Mouse (Mus musculus) 3T3-L1 (cell line): ENCODE results near the gene Lfng.

Experiments used
- DNase-seq: peaks from one replicate; pipeline ENCODE4 v3.0.0-alpha.2; 2015; ENCODE audit warnings: low read depth, low spot score

Lfng gene

GRCm38 (mm10) chr5:140589082-140589774 is 17.9 kb upstream of the Lfng start:
- no peak for DNase-seq

GRCm38 (mm10) chr5:140594846-140595245 is 12.3 kb upstream of the Lfng start:
- DNase-seq, result no peak

DNA sequence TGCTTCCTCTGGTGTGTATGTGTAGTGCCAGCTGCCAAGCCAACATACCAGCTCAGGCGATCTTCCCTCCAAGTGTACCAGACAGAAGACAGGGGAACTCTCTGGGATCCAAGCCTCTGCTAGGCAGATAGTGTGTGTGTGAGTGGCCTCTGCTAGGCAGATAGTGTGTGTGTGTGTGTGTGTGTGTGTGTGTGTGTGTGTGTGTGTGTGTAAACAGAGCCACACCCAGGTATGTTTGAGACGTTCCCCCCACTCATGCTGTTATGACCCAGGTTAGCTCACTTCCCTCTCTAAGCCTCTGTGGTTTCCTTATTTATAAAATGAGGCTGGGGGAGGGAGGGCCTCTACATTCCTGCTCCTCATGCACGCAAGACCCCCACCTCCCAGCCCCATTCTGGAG is 10.7 kb upstream of the Lfng start:
- no peak for DNase-seq

- DNase-seq, result no peak
Observed at GRCm38 (mm10) chr5:140596927-140597588, 10.1 kb upstream of the Lfng start.

GRCm38 (mm10) chr5:140597787-140598186 is 9.3 kb upstream of the Lfng start:
- no peak for DNase-seq

GRCm38 (mm10) chr5:140599939-140600338 is 7.2 kb upstream of the Lfng start:
- DNase-seq, result no peak

DNA sequence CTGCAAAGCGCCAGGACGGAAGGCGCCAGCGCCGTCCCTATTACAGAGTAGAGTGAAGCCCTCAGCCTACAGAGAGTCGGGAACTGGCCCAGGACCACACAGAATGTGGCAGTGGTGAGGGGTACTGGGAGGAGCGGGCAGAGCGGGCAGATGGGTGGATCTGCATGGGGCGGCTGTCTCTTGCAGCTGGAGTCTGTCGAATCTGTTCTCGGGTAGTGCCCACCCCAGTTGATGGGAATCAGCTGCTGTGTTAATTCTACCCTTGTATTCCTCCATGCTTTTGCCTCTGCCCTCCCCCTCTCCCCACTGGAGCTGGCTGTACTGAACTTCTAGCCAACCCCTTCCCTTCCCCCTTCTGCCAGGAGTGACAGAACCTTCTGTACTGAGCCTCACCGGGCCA is 5.4 kb upstream of the Lfng start:
- no peak for DNase-seq

- DNase-seq, result no peak
Observed at GRCm38 (mm10) chr5:140602540-140602939, 4.6 kb upstream of the Lfng start.

DNA sequence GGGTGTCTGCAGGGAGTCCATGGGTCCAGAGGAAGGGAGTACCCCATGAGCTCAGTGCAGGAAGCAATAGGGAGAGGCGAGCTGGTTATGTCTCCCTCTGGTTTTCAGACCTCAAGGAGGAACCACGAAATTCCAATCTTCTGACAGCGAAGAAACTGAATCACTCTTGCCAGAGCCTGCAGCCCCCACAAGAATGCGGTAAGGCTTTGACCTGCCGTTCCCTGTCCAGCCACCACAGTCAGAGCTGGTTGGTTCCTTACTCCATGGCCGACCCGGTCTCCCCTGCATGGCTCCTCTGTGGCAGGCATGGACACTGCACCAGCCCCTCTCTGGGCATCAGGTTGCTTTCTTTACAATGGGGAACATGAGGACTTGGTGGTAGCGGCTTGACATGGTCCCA is 2.7 kb upstream of the Lfng start:
- peak; percentile 98 for DNase-seq

GRCm38 (mm10) chr5:140605228-140605627 is 1.9 kb upstream of the Lfng start:
- peak; percentile 40 for DNase-seq

GRCm38 (mm10) chr5:140606386-140606785 is 734 bp upstream of the Lfng start:
- DNase-seq, result no peak

DNA sequence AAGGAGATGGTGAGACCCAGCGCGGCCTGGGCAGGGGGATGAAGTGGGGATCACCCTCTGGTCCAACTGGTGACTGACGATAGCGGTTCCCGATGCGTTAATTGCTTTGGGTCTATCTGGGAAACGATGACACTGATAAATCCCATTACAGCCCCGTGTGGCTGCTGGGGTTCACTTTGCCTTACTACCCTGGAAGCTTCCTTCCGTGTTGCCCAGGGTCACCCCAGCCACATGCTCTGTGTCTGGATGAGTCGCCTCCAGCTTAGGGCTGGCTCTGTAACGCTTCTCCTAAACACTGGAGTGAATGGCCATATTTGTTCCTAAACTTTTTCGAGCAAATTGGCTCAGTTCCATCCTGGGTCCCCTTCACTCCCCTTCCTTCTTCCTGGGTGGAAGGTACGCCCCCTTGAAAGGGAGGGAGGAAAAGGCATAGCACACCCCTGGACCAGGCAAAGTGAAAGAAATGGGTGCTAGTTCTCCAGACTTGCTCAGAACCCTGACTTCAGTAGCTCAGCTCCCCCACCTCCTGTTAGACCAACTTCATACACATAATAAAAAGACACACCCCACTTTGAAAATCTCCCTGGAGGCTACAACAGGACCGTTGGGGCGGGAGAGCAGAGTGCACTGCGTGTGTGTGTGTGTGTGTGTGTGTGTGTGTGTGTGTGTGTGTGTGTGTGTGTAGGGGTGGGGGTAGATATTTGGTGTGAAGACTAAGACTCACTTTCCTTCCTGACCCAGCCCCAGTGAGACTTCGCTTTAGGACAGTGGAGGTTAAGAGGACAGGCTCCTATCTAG is 915 bp downstream of the Lfng start:
- DNase-seq, result peak; percentile 75

DNA sequence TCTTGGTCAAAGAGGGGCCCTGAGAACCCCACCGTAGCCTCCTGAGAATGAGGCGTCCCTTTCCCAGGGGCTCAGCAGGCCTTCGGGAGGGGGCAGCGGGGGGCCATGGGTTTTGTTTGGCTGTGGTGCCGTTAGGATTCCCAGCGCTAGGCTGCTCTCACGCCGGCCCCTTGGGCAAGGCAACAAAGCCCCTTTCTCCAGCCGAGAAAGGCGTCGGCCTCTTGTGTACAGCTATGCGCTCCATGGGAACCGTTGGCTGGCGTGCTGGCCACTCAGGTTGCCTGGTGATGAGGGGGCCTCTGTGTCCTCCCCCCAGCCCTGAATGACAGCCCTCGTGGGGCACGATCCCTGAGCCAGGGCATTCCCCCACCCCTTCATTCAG is 1.5 kb downstream of the Lfng start:
- peak; percentile 49 for DNase-seq

DNA sequence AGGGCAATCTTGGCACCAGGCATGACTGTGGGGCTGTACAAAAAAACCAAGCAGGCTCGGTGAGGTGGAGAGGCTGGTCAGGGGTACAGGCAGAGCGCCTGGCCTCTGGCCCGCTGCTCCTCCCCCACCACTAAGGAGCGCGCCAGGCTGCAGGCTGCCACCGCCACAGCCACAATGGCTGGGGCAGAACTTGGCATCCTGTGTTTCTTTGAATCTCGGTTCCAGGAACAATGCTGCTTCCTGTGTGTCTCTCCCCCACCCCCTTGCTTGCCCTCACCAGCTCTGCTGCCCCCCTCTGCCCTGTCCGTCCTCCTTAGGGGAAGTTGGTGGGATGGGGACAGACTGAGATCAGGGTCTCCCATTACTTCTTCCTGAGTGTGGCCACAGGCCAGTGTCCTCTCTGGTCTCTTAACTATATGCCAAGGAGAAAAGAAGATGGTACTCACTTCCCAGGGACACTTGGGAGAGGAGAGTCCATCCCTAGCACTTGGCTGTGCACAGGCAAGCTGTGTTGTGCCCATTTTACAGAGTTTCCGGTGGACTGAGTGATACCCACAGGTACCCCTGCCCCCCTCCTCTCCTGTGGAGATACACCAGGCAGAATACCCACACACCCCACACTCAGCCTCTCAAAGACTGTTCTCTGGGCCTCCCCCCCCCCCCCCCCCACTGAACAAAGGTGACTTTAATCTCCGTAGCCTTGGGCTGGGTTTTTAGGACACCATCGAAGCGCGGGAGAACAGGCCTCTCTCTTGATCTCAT is 2.6 kb downstream of the Lfng start:
- peak; percentile 63 for DNase-seq

GRCm38 (mm10) chr5:140610273-140611011 is 3.3 kb downstream of the Lfng start:
- peak; percentile 77 for DNase-seq

- peak; percentile 93 for DNase-seq
Observed at GRCm38 (mm10) chr5:140611021-140611583, 4.0 kb downstream of the Lfng start.

DNA sequence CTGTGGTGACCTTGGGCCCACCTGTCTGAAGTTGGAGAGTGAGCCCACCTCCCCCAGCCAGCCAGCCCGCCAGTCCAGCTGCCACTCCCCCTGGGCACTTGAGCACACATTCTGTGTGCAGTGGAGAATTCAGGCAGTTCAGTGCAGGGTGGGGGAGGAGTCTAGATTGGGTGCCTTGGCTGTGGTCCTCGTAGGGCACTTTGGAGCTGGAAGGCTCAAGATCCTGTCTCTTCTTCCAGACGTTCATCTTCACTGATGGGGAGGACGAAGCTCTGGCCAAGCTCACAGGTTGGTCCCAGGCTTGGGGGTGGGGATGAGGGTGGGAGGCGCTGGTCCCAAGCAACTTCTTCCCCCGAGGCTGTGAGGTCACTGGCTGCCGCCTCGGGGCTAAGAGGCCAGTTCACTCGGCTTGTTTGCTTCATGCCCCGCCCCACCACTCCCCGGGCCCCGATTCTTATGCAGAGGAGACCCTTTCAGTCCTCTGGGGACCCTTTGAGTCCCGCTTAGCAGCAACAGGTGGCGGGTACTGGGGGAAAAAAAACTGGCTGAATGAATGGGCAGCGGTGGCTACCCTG is 4.6 kb downstream of the Lfng start:
- peak; percentile 69 for DNase-seq

- DNase-seq, result no peak
Observed at GRCm38 (mm10) chr5:140612191-140612590, 5.1 kb downstream of the Lfng start.

DNA sequence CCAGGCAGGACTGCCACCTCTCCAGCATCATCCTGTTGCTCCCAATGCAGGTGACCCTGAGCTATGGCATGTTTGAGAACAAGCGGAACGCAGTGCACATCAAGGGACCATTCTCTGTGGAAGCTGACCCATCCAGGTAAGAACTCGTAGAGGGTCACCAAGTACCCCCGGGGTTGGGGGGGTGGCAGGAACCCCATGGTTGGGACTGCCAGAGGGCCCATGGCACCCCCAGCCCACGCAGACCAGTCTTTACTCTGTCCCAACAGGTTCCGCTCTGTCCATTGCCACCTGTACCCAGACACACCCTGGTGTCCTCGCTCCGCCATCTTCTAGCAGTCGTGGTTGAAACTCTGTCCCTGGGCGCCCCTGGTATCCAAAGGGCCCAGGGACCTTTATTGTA is 7.0 kb downstream of the Lfng start:
- no peak for DNase-seq

GRCm38 (mm10) chr5:140614837-140615236 is 7.7 kb downstream of the Lfng start:
- no peak for DNase-seq
